Mouse (Mus musculus): Measurements from ENCODE around the gene Slc2a8. TPM values are rescaled to one million over a fixed set of nuclear protein-coding genes. Genes with fewer than 3 reads are reported as not detected.
A peak's percentile ranks its signal among the peaks of the same experiment; 100 is the strongest.
"Not testable (repeated sequence)": the region's sequence is repeated elsewhere in the genome, so short reads cannot be mapped to it uniquely, and the experiment has no call there.

Gene Slc2a8
- 10 to 100 TPM; 23.6 to 27.0 TPM for total RNA-seq (2021)

GRCm38 (mm10) chr2:32981725-32982271 lies at the start of gene Slc2a8:
Gene Slc2a8 (minus strand): TSS chr2:32982083.
- intact Hi-C loops (cut with DNase I), result loop anchor here (5.0 to 10.0 kb wide), 2 partner anchors 151 to 363 kb away; partner anchors contain the start of gene Garnl3
- peak; percentile 92 to 98 for DNase-seq (ENCODE audit: low spot score in 2 of 2)

- no peak for DNase-seq (ENCODE audit: low spot score in 2 of 2)
- intact Hi-C loops (cut with DNase I), result no loop called here
Observed at GRCm38 (mm10) chr2:33025040-33025439, 43.2 kb upstream of the Slc2a8 start.

GRCm38 (mm10) chr2:33024564-33024963 lies 42.7 kb upstream of the Slc2a8 start:
- intact Hi-C loops (cut with DNase I), result no loop called here
- DNase-seq (ENCODE audit: low spot score in 2 of 2), result no peak

- no peak for DNase-seq (ENCODE audit: low spot score in 2 of 2)
- intact Hi-C loops (cut with DNase I), result no loop called here
Observed at GRCm38 (mm10) chr2:33022846-33023245, 41.0 kb upstream of the Slc2a8 start.

- no peak for DNase-seq (ENCODE audit: low spot score in 2 of 2)
Observed at GRCm38 (mm10) chr2:33018026-33018425, 36.1 kb upstream of the Slc2a8 start.

GRCm38 (mm10) chr2:33017191-33017590 lies 35.3 kb upstream of the Slc2a8 start:
- intact Hi-C loops (cut with DNase I), result no loop called here
- no peak for DNase-seq (ENCODE audit: low spot score in 2 of 2)

More at GRCm38 (mm10) chr2:33018026-33018425, 36.1 kb upstream of the Slc2a8 start:
- intact Hi-C loops (cut with DNase I), result no loop called here

GRCm38 (mm10) chr2:33014877-33015276 lies 33.0 kb upstream of the Slc2a8 start:
- intact Hi-C loops (cut with DNase I), result no loop called here
- peak in 1 of 2 experiments; percentile 73 for DNase-seq (ENCODE audit: low spot score in 2 of 2)

GRCm38 (mm10) chr2:33009055-33009454 lies 27.2 kb upstream of the Slc2a8 start:
- intact Hi-C loops (cut with DNase I), result not testable (repeated sequence)

GRCm38 (mm10) chr2:33005041-33005440 lies 23.2 kb upstream of the Slc2a8 start:
- DNase-seq (ENCODE audit: low spot score in 2 of 2), result peak in 1 of 2 experiments; percentile 43
- intact Hi-C loops (cut with DNase I), result no loop called here

More at GRCm38 (mm10) chr2:33009055-33009454, 27.2 kb upstream of the Slc2a8 start:
- not testable (repeated sequence) for DNase-seq (ENCODE audit: low spot score in 2 of 2)

- DNase-seq (ENCODE audit: low spot score in 2 of 2), result peak in 1 of 2 experiments; percentile 80
- intact Hi-C loops (cut with DNase I), result no loop called here
Observed at GRCm38 (mm10) chr2:33002144-33002543, 20.3 kb upstream of the Slc2a8 start.

- peak in 1 of 2 experiments; percentile 63 for DNase-seq (ENCODE audit: low spot score in 2 of 2)
- intact Hi-C loops (cut with DNase I), result no loop called here
Observed at GRCm38 (mm10) chr2:32999752-33000151, 17.9 kb upstream of the Slc2a8 start.

- intact Hi-C loops (cut with DNase I), result no loop called here
- peak in 1 of 2 experiments; percentile 59 for DNase-seq (ENCODE audit: low spot score in 2 of 2)
Observed at GRCm38 (mm10) chr2:32997792-32998191, 15.9 kb upstream of the Slc2a8 start.

- intact Hi-C loops (cut with DNase I), result no loop called here
- DNase-seq (ENCODE audit: low spot score in 2 of 2), result no peak
Observed at GRCm38 (mm10) chr2:32997081-32997480, 15.2 kb upstream of the Slc2a8 start.

GRCm38 (mm10) chr2:32992130-32992529 lies 10.2 kb upstream of the Slc2a8 start:
- intact Hi-C loops (cut with DNase I), result loop anchor here (5.0 kb wide), 1 partner anchor 135 kb away; no protein-coding TSS in a partner anchor
- peak in 1 of 2 experiments; percentile 38 for DNase-seq (ENCODE audit: low spot score in 2 of 2)

- no peak for DNase-seq (ENCODE audit: low spot score in 2 of 2)
- intact Hi-C loops (cut with DNase I), result loop anchor here (5.0 kb wide), 1 partner anchor 137 kb away; no protein-coding TSS in a partner anchor
Observed at GRCm38 (mm10) chr2:32990167-32990832, 8.4 kb upstream of the Slc2a8 start.

GRCm38 (mm10) chr2:32989376-32989775 lies 7.5 kb upstream of the Slc2a8 start:
- intact Hi-C loops (cut with DNase I), result loop anchor here (10.0 kb wide), 1 partner anchor 355 kb away; no protein-coding TSS in a partner anchor
- no peak for DNase-seq (ENCODE audit: low spot score in 2 of 2)

GRCm38 (mm10) chr2:32985844-32986243 lies 4.0 kb upstream of the Slc2a8 start:
- no peak for DNase-seq (ENCODE audit: low spot score in 2 of 2)
- intact Hi-C loops (cut with DNase I), result loop anchor here (10.0 kb wide), 1 partner anchor 359 kb away; no protein-coding TSS in a partner anchor

GRCm38 (mm10) chr2:32983617-32984016 lies 1.7 kb upstream of the Slc2a8 start:
- no peak for DNase-seq (ENCODE audit: low spot score in 2 of 2)
- intact Hi-C loops (cut with DNase I), result loop anchor here (5.0 to 10.0 kb wide), 2 partner anchors 149 to 361 kb away; partner anchors contain the start of gene Garnl3

- no peak for DNase-seq (ENCODE audit: low spot score in 2 of 2)
- intact Hi-C loops (cut with DNase I), result loop anchor here (5.0 to 10.0 kb wide), 2 partner anchors 150 to 362 kb away; partner anchors contain the start of gene Garnl3
Observed at GRCm38 (mm10) chr2:32982700-32983099, 817 bp upstream of the Slc2a8 start.

GRCm38 (mm10) chr2:32981281-32981680 lies 602 bp downstream of the Slc2a8 start:
- intact Hi-C loops (cut with DNase I), result loop anchor here (5.0 to 10.0 kb wide), 2 partner anchors 151 to 364 kb away; partner anchors contain the start of gene Garnl3
- no peak for DNase-seq (ENCODE audit: low spot score in 2 of 2)

All from left cerebral cortex, postnatal 25 days (tissue).